Mouse (Mus musculus): ENCODE results near the gene Igdcc3. TPM values are rescaled to one million over a fixed set of nuclear protein-coding genes. Genes with fewer than 3 reads are reported as not detected.

Igdcc3 gene
- polyA plus RNA-seq, 1 experiment from 2014 or later = 17.0 TPM

DNA sequence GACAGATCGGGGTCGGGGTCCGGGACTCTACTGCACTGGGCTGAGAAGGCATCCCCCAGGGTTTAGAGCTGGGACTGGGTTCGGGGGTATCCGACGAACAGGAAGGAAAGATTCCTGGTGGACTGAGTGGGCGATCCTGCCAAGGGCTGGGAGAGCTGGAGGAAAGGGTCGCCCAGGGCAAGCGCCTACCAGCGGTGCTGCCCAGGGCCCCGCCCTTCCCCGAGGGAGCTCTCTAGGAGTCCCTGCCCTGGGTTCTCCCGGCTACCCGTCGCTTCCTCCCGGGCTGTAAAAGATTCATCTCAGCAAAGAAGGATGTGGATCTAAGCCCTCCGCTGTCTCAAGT lies 958 bp downstream of the Igdcc3 start:
- peak overlapping the region; percentile 88 for H3K4me2 ChIP-seq (ENCODE audit: low read depth, low read length)
- peak; percentile 42; the same call in 1 of the 2 replicates for ATAC-seq (replicated peaks; ENCODE audit: insufficient number of reproducible peaks, low FRiP score, low TSS enrichment, low read depth)
- peak; percentile 60 for DNase-seq (ENCODE audit: low spot score)
- H3K9ac ChIP-seq (replicated peaks; ENCODE audit: low read length) = peak overlapping the region; percentile 96
- H3K4me3 ChIP-seq (ENCODE audit: low read depth, low read length) = peak overlapping the region; percentile 90
- H3K27ac ChIP-seq (replicated peaks; ENCODE audit: low read depth, low read length) = peak overlapping the region; percentile 92
- 0% methylated on average over 16 of the region's 17 CpGs for WGBS
- H3K9me3 ChIP-seq (replicated peaks; ENCODE audit: control insufficient read depth, low read length) = no peaks in the 10 kb centered on the region
- H3K27me3 ChIP-seq (ENCODE audit: control insufficient read depth, insufficient read depth, low read length) = no peaks in the 10 kb centered on the region; the same call in 1 of the 2 replicates
- peaks cover 1% of the 10 kb centered on the region; the same call in 1 of the 2 replicates for H3K36me3 ChIP-seq (replicated peaks; ENCODE audit: control insufficient read depth, insufficient read depth, low read depth, low read length)
- H3K4me1 ChIP-seq (ENCODE audit: control insufficient read depth, insufficient read depth, low read length) = no peaks in the 10 kb centered on the region; the same call in 1 of the 2 replicates

DNA sequence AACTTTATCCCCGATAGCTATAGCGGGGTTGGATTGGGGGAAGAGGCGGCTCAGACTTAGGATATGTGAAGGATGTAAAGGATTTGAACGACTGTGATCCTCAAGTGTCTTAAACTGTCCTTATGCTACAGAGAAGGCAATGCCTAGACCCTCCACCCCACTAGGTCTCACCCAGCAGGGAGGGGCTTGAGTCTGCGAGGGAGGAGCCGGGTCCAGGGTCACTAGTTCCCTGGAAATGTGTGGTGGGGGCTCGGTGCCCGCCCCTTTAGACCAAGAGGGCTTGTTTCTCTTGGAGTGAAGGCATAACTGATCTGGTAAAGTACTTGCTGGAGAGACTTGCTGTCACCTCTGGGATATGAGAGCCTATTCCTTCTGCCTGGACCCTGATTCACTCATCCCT lies 1.4 kb downstream of the Igdcc3 start:
- no peaks in the 10 kb centered on the region; the same call in 1 of the 2 replicates for H3K27me3 ChIP-seq (ENCODE audit: control insufficient read depth, insufficient read depth, low read length)
- peaks cover 4% of the 10 kb centered on the region; the same call in 1 of the 2 replicates for H3K36me3 ChIP-seq (replicated peaks; ENCODE audit: control insufficient read depth, insufficient read depth, low read depth, low read length)
- no peak for ATAC-seq (replicated peaks; ENCODE audit: insufficient number of reproducible peaks, low FRiP score, low TSS enrichment, low read depth)
- no peaks in the 10 kb centered on the region for H3K9me3 ChIP-seq (replicated peaks; ENCODE audit: control insufficient read depth, low read length)
- no peaks in the 10 kb centered on the region; the same call in 1 of the 2 replicates for H3K4me1 ChIP-seq (ENCODE audit: control insufficient read depth, insufficient read depth, low read length)
- peak; percentile 69 for DNase-seq (ENCODE audit: low spot score)
- H3K9ac ChIP-seq (replicated peaks; ENCODE audit: low read length) = peak overlapping the region; percentile 96
- WGBS = 0% methylated on average over 8 of the region's 8 CpGs
- H3K4me2 ChIP-seq (ENCODE audit: low read depth, low read length) = peak overlapping the region; percentile 88
- peak overlapping the region; percentile 90 for H3K4me3 ChIP-seq (ENCODE audit: low read depth, low read length)
- H3K27ac ChIP-seq (replicated peaks; ENCODE audit: low read depth, low read length) = no peak overlapping the region

DNA sequence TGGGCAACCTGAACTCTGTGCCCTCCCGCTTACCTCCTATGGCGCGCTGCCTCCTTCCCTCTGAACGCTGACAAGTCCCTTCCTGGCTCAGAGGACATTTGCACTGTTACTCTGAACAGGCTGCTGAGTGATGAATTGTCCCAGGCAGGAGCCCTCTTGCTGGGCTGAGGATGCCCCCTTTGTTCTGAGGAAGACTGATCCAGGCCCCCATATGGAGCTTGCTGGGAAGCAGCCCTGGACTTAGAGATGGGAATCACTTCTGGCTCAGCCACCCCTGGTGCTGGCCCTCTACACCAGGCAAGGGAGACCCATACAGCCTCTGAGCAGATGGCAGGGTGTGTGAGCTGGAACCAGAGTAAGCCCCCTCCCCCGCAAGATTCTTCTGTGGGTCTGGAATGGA lies 5.0 kb downstream of the Igdcc3 start:
- DNase-seq (ENCODE audit: low spot score) (no peak), ATAC-seq (replicated peaks; ENCODE audit: insufficient number of reproducible peaks, low FRiP score, low TSS enrichment, low read depth) (no peak)
- Histone ChIP-seq H3K36me3 (replicated peaks; ENCODE audit: control insufficient read depth, insufficient read depth, low read depth, low read length) (peaks cover 10% of the 10 kb centered on the region; the same call in 1 of the 2 replicates), H3K9me3 (replicated peaks; ENCODE audit: control insufficient read depth, low read length) (no peaks in the 10 kb centered on the region), H3K9ac (replicated peaks; ENCODE audit: low read length) (no peak overlapping the region), H3K4me1 (ENCODE audit: control insufficient read depth, insufficient read depth, low read length) (no peaks in the 10 kb centered on the region; the same call in 1 of the 2 replicates), H3K4me2 (ENCODE audit: low read depth, low read length) (no peak overlapping the region), H3K27ac (replicated peaks; ENCODE audit: low read depth, low read length) (no peak overlapping the region), H3K27me3 (ENCODE audit: control insufficient read depth, insufficient read depth, low read length) (no peaks in the 10 kb centered on the region; the same call in 1 of the 2 replicates), H3K4me3 (ENCODE audit: low read depth, low read length) (no peak overlapping the region)
- WGBS = 64% methylated on average over 5 of the region's 5 CpGs

DNA sequence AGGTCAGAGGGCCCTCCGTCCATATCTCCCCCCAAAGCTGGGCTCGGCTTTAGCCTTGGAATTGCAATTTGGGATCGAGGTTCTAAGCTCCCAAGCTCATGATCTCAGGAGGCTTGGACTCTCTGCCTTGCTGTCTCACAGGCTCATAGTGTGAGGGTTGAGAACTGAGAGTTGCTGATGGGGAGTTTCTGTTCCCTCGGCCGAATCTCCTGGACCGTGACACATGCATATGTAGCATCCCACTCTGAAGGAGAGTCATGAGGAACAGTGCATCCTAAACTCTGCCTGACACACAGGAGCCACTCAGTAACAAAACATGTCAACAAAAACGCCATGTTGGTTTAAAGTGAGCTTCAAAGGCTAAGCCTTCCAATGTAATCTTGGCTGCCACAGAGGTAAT lies 7.5 kb downstream of the Igdcc3 start:
- Histone ChIP-seq H3K9me3 (replicated peaks; ENCODE audit: control insufficient read depth, low read length) (no peaks in the 10 kb centered on the region), H3K36me3 (replicated peaks; ENCODE audit: control insufficient read depth, insufficient read depth, low read depth, low read length) (peaks cover 10% of the 10 kb centered on the region; the same call in 1 of the 2 replicates), H3K4me1 (ENCODE audit: control insufficient read depth, insufficient read depth, low read length) (peaks cover 6% of the 10 kb centered on the region), H3K9ac (replicated peaks; ENCODE audit: low read length) (no peak overlapping the region), H3K4me2 (ENCODE audit: low read depth, low read length) (no peak overlapping the region), H3K4me3 (ENCODE audit: low read depth, low read length) (no peak overlapping the region), H3K27me3 (ENCODE audit: control insufficient read depth, insufficient read depth, low read length) (no peaks in the 10 kb centered on the region), H3K27ac (replicated peaks; ENCODE audit: low read depth, low read length) (no peak overlapping the region)
- ATAC-seq (replicated peaks; ENCODE audit: insufficient number of reproducible peaks, low FRiP score, low TSS enrichment, low read depth) = no peak
- no peak for DNase-seq (ENCODE audit: low spot score)
- WGBS = 91% methylated on average over 7 of the region's 7 CpGs

DNA sequence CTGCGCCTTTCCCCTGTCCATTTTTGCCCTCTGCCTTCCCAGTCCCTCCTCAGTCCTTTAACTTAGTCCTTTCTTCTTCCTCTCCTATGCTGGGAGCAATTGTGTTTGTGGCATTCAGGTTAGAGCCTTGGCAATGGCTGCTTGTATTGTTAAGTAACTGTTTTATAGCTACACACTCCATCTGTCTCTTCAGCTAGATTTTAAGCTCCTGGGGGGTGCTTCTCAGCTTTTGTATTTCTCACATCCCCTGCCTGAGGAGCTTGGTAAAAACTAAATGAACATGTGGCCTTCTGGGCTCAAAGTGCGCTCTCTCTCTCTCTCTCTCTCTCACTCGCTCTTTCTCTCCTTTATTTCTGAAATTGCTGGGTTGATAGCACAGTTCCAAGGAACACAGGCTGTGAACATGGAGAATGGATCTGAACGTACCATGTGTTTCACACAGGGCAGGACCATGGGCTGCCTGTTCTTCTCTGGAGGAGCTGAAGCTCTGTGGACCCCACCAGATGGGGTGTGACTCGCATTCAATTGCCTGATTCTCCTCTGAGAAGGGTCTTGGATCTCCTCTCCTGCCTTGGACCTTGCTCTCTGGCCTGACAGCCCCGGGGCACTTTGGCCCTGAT lies 11.8 kb downstream of the Igdcc3 start:
- H3K36me3 ChIP-seq (replicated peaks; ENCODE audit: control insufficient read depth, insufficient read depth, low read depth, low read length) = peaks cover 6% of the 10 kb centered on the region; the same call in 1 of the 2 replicates
- H3K27ac ChIP-seq (replicated peaks; ENCODE audit: low read depth, low read length) = peak overlapping the region; percentile 78
- H3K4me1 ChIP-seq (ENCODE audit: control insufficient read depth, insufficient read depth, low read length) = peaks cover 18% of the 10 kb centered on the region
- no peak for ATAC-seq (replicated peaks; ENCODE audit: insufficient number of reproducible peaks, low FRiP score, low TSS enrichment, low read depth)
- no peak overlapping the region for H3K4me3 ChIP-seq (ENCODE audit: low read depth, low read length)
- H3K9me3 ChIP-seq (replicated peaks; ENCODE audit: control insufficient read depth, low read length) = no peaks in the 10 kb centered on the region
- H3K4me2 ChIP-seq (ENCODE audit: low read depth, low read length) = no peak overlapping the region
- no peak for DNase-seq (ENCODE audit: low spot score)
- WGBS = 36% methylated on average over 6 of the region's 6 CpGs
- peak overlapping the region; percentile 38 for H3K9ac ChIP-seq (replicated peaks; ENCODE audit: low read length)
- no peaks in the 10 kb centered on the region for H3K27me3 ChIP-seq (ENCODE audit: control insufficient read depth, insufficient read depth, low read length)

DNA sequence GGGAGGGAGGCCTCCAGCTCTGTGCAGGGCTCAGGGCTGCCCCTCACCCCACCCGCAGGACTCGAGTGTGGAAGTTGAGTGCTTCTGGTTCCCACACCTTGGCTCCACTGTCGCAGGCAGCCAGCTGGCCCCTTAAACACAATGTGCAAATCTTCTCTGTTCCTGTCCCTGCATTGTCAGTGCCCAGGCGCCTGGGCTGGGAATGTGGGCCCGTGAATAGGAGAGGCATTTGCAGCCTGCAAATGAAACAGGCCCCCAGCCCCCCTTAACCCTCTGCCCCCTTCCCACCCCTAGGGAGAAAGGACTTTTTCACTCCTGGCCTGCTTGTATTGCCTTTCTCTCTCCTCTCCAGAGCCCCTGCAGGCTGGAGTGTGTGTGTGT lies 12.3 kb downstream of the Igdcc3 start:
- 6% methylated on average over 5 of the region's 5 CpGs for WGBS
- peaks cover 18% of the 10 kb centered on the region for H3K4me1 ChIP-seq (ENCODE audit: control insufficient read depth, insufficient read depth, low read length)
- H3K9me3 ChIP-seq (replicated peaks; ENCODE audit: control insufficient read depth, low read length) = no peaks in the 10 kb centered on the region
- peak; percentile 55 for ATAC-seq (replicated peaks; ENCODE audit: insufficient number of reproducible peaks, low FRiP score, low TSS enrichment, low read depth)
- no peak overlapping the region for H3K4me3 ChIP-seq (ENCODE audit: low read depth, low read length)
- H3K36me3 ChIP-seq (replicated peaks; ENCODE audit: control insufficient read depth, insufficient read depth, low read depth, low read length) = peaks cover 4% of the 10 kb centered on the region; the same call in 1 of the 2 replicates
- no peak overlapping the region for H3K4me2 ChIP-seq (ENCODE audit: low read depth, low read length)
- H3K9ac ChIP-seq (replicated peaks; ENCODE audit: low read length) = peak overlapping the region; percentile 38
- peak overlapping the region; percentile 78 for H3K27ac ChIP-seq (replicated peaks; ENCODE audit: low read depth, low read length)
- peak; percentile 58 for DNase-seq (ENCODE audit: low spot score)
- no peaks in the 10 kb centered on the region for H3K27me3 ChIP-seq (ENCODE audit: control insufficient read depth, insufficient read depth, low read length)

DNA sequence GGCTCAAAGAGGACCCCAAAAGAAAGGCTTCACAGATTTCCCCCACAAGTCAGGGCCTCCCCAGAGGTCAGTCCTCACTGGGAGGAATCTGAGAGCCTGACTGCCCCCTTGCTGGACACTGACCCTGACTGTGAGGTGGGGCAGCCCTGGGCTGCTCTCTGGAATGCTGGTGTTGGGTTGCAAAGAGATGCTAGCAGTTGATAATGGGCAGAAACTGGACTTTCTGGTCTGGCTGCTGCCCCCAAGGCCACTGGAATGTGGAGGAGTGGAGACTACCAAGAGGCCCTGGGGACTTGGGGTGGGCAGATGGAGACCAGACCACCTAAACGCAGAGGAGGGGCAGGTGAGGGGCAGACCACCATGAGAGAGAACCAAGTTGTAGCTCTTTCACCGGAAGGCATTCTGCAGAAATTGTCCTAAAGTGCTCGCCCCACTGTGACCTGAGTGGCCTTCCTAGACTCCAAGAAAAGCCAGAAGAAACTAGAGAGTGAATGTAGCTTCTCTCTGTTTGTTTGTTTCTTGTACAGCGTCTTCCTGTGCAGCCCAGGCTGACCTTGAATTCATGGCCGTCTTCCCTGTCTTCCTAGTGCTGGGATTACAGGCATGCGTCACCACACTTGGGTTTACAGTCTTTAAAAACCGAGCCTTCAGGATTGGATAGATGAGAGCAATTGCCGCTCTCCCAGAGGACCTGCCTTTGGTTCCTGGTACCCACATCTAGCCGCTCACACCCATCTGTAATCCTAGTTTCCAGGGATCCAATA lies 13.9 kb downstream of the Igdcc3 start:
- ATAC-seq (replicated peaks; ENCODE audit: insufficient number of reproducible peaks, low FRiP score, low TSS enrichment, low read depth) (no peak), DNase-seq (ENCODE audit: low spot score) (no peak)
- H3K4me3 ChIP-seq (ENCODE audit: low read depth, low read length) = no peak overlapping the region
- no peaks in the 10 kb centered on the region for H3K36me3 ChIP-seq (replicated peaks; ENCODE audit: control insufficient read depth, insufficient read depth, low read depth, low read length)
- peaks cover 18% of the 10 kb centered on the region for H3K4me1 ChIP-seq (ENCODE audit: control insufficient read depth, insufficient read depth, low read length)
- H3K9ac ChIP-seq (replicated peaks; ENCODE audit: low read length) = no peak overlapping the region
- H3K4me2 ChIP-seq (ENCODE audit: low read depth, low read length) = no peak overlapping the region
- 0 out of 2 replicates have a peak overlapping the region, but pooled peaks have one; percentile 25 for H3K27ac ChIP-seq (replicated peaks; ENCODE audit: low read depth, low read length)
- H3K9me3 ChIP-seq (replicated peaks; ENCODE audit: control insufficient read depth, low read length) = no peaks in the 10 kb centered on the region
- no peaks in the 10 kb centered on the region for H3K27me3 ChIP-seq (ENCODE audit: control insufficient read depth, insufficient read depth, low read length)
- WGBS = 35% methylated on average over 9 of the region's 9 CpGs

DNA sequence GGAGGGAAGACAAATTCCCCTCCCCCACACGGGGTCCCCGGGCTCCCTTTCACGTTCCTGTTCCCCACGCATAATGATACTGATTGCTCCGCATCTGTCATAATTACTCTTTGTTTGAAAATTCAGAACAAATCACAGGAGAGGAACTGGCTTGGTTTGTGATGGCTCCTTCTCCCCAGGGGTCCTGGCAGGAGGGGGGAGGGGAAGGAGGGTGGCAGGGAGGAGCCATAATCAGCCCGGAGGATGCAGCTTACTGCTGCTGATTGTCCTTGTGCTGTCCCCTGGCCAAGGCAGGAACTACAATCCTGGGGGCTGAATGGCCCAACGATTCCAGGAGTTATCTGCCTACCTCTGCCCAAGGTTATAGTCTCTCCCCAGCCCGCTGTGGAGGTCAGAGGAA lies 15.6 kb downstream of the Igdcc3 start:
- H3K4me2 ChIP-seq (ENCODE audit: low read depth, low read length) = no peak overlapping the region
- DNase-seq (ENCODE audit: low spot score) = no peak
- ATAC-seq (replicated peaks; ENCODE audit: insufficient number of reproducible peaks, low FRiP score, low TSS enrichment, low read depth) = no peak
- no peaks in the 10 kb centered on the region for H3K36me3 ChIP-seq (replicated peaks; ENCODE audit: control insufficient read depth, insufficient read depth, low read depth, low read length)
- no peaks in the 10 kb centered on the region for H3K27me3 ChIP-seq (ENCODE audit: control insufficient read depth, insufficient read depth, low read length)
- H3K4me1 ChIP-seq (ENCODE audit: control insufficient read depth, insufficient read depth, low read length) = peaks cover 21% of the 10 kb centered on the region
- H3K9ac ChIP-seq (replicated peaks; ENCODE audit: low read length) = no peak overlapping the region
- 0 out of 2 replicates have a peak overlapping the region, but pooled peaks have one; percentile 16 for H3K27ac ChIP-seq (replicated peaks; ENCODE audit: low read depth, low read length)
- no peak overlapping the region for H3K4me3 ChIP-seq (ENCODE audit: low read depth, low read length)
- H3K9me3 ChIP-seq (replicated peaks; ENCODE audit: control insufficient read depth, low read length) = no peaks in the 10 kb centered on the region
- WGBS = 10% methylated on average over 8 of the region's 8 CpGs

Measured in embryonic facial prominence, embryonic 11.5 days (tissue).